Mouse (Mus musculus): ENCODE data around the gene Sh3rf1. TPM values are rescaled to one million over a fixed set of nuclear protein-coding genes. Genes with fewer than 3 reads are reported as not detected.

Gene Sh3rf1
- polyA plus RNA-seq, 1 experiment from 2014 or later = 4.8 TPM

- 88% methylated on average over 5 of the region's 5 CpGs for WGBS
- Histone ChIP-seq H3K9ac (ENCODE audit: low read length) (no peak overlapping the region), H3K4me1 (replicated peaks; ENCODE audit: control insufficient read depth, insufficient read depth) (no peaks in the 10 kb centered on the region), H3K9me3 (ENCODE audit: control insufficient read depth, low read length) (no peaks in the 10 kb centered on the region), H3K36me3 (ENCODE audit: control insufficient read depth, insufficient read depth, low read length) (no peaks in the 10 kb centered on the region), H3K27ac (replicated peaks) (no peak overlapping the region), H3K27me3 (ENCODE audit: control insufficient read depth, insufficient read depth, low read length) (no peaks in the 10 kb centered on the region), H3K4me2 (replicated peaks; ENCODE audit: low read depth) (peak overlapping the region; percentile 20), H3K4me3 (ENCODE audit: low read depth, low read length) (no peak overlapping the region)
- no peak for DNase-seq (ENCODE audit: low spot score)
- TF ChIP-seq CTCF (IDR thresholded peaks at IDR 0.05; ENCODE audit: low read depth) = no peak
- TF ChIP-seq EP300 (optimal IDR thresholded peaks at IDR 0.05) = no peak
- no peak for ATAC-seq (ENCODE audit: low FRiP score, low TSS enrichment)
Observed at GRCm38 (mm10) chr8:61351638-61352037, 128.0 kb downstream of the Sh3rf1 start.

DNA sequence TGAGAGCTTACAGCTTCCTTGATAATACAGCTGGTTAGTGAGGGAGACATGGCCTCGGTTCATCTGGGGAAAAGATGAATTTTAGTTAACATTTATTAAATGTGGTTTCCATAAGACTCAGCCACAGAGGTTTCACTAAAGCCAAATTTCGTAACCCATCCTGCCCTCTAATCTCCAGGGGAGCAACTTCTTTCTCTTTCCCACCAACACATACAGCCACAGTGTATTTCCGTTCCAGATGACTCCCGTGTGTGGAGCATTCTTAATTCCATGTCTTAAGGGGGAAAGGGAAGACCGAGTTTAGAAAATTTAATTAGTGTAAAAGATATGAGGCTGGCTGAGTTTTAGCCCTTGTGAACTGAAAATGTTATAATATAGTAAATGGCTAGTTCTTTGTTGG, 131.8 kb downstream of the Sh3rf1 start:
- Histone ChIP-seq H3K4me1 (replicated peaks; ENCODE audit: control insufficient read depth, insufficient read depth) (no peaks in the 10 kb centered on the region), H3K36me3 (ENCODE audit: control insufficient read depth, insufficient read depth, low read length) (no peaks in the 10 kb centered on the region), H3K27me3 (ENCODE audit: control insufficient read depth, insufficient read depth, low read length) (no peaks in the 10 kb centered on the region), H3K27ac (replicated peaks) (no peak overlapping the region), H3K4me3 (ENCODE audit: low read depth, low read length) (no peak overlapping the region), H3K9me3 (ENCODE audit: control insufficient read depth, low read length) (no peaks in the 10 kb centered on the region), H3K9ac (ENCODE audit: low read length) (no peak overlapping the region), H3K4me2 (replicated peaks; ENCODE audit: low read depth) (no peak overlapping the region)
- no peak for DNase-seq (ENCODE audit: low spot score)
- 76% methylated on average over 5 of the region's 5 CpGs for WGBS
- no peak for ATAC-seq (ENCODE audit: low FRiP score, low TSS enrichment)
- no peak for TF ChIP-seq EP300 (optimal IDR thresholded peaks at IDR 0.05)

- Histone ChIP-seq H3K4me1 (replicated peaks; ENCODE audit: control insufficient read depth, insufficient read depth) (no peaks in the 10 kb centered on the region), H3K9ac (ENCODE audit: low read length) (no peak overlapping the region), H3K27ac (replicated peaks) (no peak overlapping the region), H3K36me3 (ENCODE audit: control insufficient read depth, insufficient read depth, low read length) (no peaks in the 10 kb centered on the region; the same call in 1 of the 2 replicates), H3K9me3 (ENCODE audit: control insufficient read depth, low read length) (no peaks in the 10 kb centered on the region), H3K27me3 (ENCODE audit: control insufficient read depth, insufficient read depth, low read length) (no peaks in the 10 kb centered on the region), H3K4me3 (ENCODE audit: low read depth, low read length) (no peak overlapping the region), H3K4me2 (replicated peaks; ENCODE audit: low read depth) (no peak overlapping the region)
- TF ChIP-seq CTCF (IDR thresholded peaks at IDR 0.05; ENCODE audit: low read depth) = no peak
- TF ChIP-seq EP300 (optimal IDR thresholded peaks at IDR 0.05) = no peak
- ATAC-seq (ENCODE audit: low FRiP score, low TSS enrichment) (no peak), DNase-seq (ENCODE audit: low spot score) (no peak)
- WGBS = 53% methylated on average over 8 of the region's 8 CpGs
Observed at GRCm38 (mm10) chr8:61359004-61359403, 135.3 kb downstream of the Sh3rf1 start.

DNA sequence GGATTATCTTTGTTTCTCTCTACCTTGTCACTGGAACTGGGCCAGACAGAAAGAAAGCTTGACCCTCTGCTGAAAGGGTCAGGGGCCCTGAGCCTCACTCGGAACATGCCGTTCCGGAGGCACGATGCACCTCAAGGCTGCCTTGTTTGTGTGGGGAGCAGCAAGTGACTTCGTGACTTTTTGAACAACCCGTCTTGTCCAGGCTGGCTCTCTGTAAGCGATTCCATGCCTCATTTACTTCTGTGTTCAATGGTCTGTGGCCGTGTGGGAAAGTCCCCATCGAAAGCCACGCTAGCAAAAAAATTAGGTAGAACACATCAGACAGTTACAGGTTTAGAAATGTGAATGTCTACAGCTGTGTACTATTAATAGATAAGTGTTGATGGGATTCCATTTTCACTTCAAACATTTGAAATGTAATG, 136.2 kb downstream of the Sh3rf1 start:
- no peak for ATAC-seq (ENCODE audit: low FRiP score, low TSS enrichment)
- Histone ChIP-seq H3K27ac (replicated peaks) (no peak overlapping the region), H3K4me3 (ENCODE audit: low read depth, low read length) (no peak overlapping the region), H3K9me3 (ENCODE audit: control insufficient read depth, low read length) (no peaks in the 10 kb centered on the region), H3K36me3 (ENCODE audit: control insufficient read depth, insufficient read depth, low read length) (no peaks in the 10 kb centered on the region; the same call in 1 of the 2 replicates), H3K4me1 (replicated peaks; ENCODE audit: control insufficient read depth, insufficient read depth) (no peaks in the 10 kb centered on the region), H3K9ac (ENCODE audit: low read length) (no peak overlapping the region), H3K4me2 (replicated peaks; ENCODE audit: low read depth) (no peak overlapping the region), H3K27me3 (ENCODE audit: control insufficient read depth, insufficient read depth, low read length) (no peaks in the 10 kb centered on the region)
- DNase-seq (ENCODE audit: low spot score) = no peak
- WGBS = 61% methylated on average over 10 of the region's 10 CpGs
- no peak for TF ChIP-seq EP300 (optimal IDR thresholded peaks at IDR 0.05)
- TF ChIP-seq CTCF (IDR thresholded peaks at IDR 0.05; ENCODE audit: low read depth) = no peak

GRCm38 (mm10) chr8:61360362-61360761, 136.7 kb downstream of the Sh3rf1 start:
- DNase-seq (ENCODE audit: low spot score) = no peak
- Histone ChIP-seq H3K27me3 (ENCODE audit: control insufficient read depth, insufficient read depth, low read length) (no peaks in the 10 kb centered on the region), H3K4me1 (replicated peaks; ENCODE audit: control insufficient read depth, insufficient read depth) (no peaks in the 10 kb centered on the region), H3K36me3 (ENCODE audit: control insufficient read depth, insufficient read depth, low read length) (no peaks in the 10 kb centered on the region; the same call in 1 of the 2 replicates), H3K4me3 (ENCODE audit: low read depth, low read length) (no peak overlapping the region), H3K9ac (ENCODE audit: low read length) (no peak overlapping the region), H3K27ac (replicated peaks) (no peak overlapping the region), H3K4me2 (replicated peaks; ENCODE audit: low read depth) (no peak overlapping the region), H3K9me3 (ENCODE audit: control insufficient read depth, low read length) (no peaks in the 10 kb centered on the region)
- 85% methylated on average over 4 of the region's 4 CpGs for WGBS
- TF ChIP-seq CTCF (IDR thresholded peaks at IDR 0.05; ENCODE audit: low read depth) (no peak), EP300 (optimal IDR thresholded peaks at IDR 0.05) (no peak)
- no peak for ATAC-seq (ENCODE audit: low FRiP score, low TSS enrichment)

- ATAC-seq (ENCODE audit: low FRiP score, low TSS enrichment) = no peak
Observed at GRCm38 (mm10) chr8:61361476-61361875, 137.8 kb downstream of the Sh3rf1 start.

More at GRCm38 (mm10) chr8:61361476-61361875, 137.8 kb downstream of the Sh3rf1 start:
- Histone ChIP-seq H3K4me1 (replicated peaks; ENCODE audit: control insufficient read depth, insufficient read depth) (no peaks in the 10 kb centered on the region), H3K27ac (replicated peaks) (no peak overlapping the region), H3K4me3 (ENCODE audit: low read depth, low read length) (no peak overlapping the region), H3K36me3 (ENCODE audit: control insufficient read depth, insufficient read depth, low read length) (no peaks in the 10 kb centered on the region; the same call in 1 of the 2 replicates), H3K9ac (ENCODE audit: low read length) (no peak overlapping the region), H3K27me3 (ENCODE audit: control insufficient read depth, insufficient read depth, low read length) (no peaks in the 10 kb centered on the region), H3K9me3 (ENCODE audit: control insufficient read depth, low read length) (no peaks in the 10 kb centered on the region), H3K4me2 (replicated peaks; ENCODE audit: low read depth) (no peak overlapping the region)
- WGBS = 92% methylated on average over 11 of the region's 11 CpGs
- TF ChIP-seq EP300 (optimal IDR thresholded peaks at IDR 0.05) (no peak), CTCF (IDR thresholded peaks at IDR 0.05; ENCODE audit: low read depth) (no peak)
- DNase-seq (ENCODE audit: low spot score) = no peak
